Mouse (Mus musculus): ENCODE measurements around the gene Ndst2. TPM values are rescaled to one million over a fixed set of nuclear protein-coding genes. Genes with fewer than 3 reads are reported as not detected.
"Not testable (repeated sequence)": the region's sequence is repeated elsewhere in the genome, so short reads cannot be mapped to it uniquely, and the experiment has no call there.

Gene Ndst2
- polyA plus RNA-seq, 1 experiment from 2014 or later = 9.6 TPM

DNA sequence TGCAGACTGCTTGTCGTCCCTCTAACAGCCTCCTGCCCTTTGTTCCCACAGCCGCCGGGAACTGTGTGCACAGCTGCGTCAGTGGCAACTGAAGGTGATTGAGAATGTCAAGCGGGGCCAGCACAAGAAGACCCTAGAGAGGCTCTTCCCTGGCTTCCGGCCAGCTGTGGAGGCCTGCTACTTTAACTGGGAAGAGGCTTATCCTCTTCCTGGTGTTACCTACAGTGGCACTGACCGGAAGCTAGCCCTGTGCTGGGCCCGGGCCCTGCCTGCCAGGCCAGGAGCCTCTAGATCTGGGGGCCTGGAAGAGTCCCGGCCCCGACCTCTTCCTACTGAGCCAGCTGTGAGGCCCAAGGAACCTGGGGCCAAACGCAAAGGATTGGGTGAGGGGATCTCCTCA lies 20.5 kb downstream of the Ndst2 start:
- no peak overlapping the region for H3K4me2 ChIP-seq (replicated peaks; ENCODE audit: low read depth)
- 54% methylated on average over 11 of the region's 11 CpGs for WGBS
- peak; percentile 59 for DNase-seq (ENCODE audit: low spot score)
- no peak overlapping the region for H3K4me3 ChIP-seq (ENCODE audit: low read depth, low read length)
- no peaks in the 10 kb centered on the region for H3K9me3 ChIP-seq (ENCODE audit: control insufficient read depth, low read length)
- peaks cover 58% of the 10 kb centered on the region for H3K36me3 ChIP-seq (ENCODE audit: control insufficient read depth, insufficient read depth, low read length)
- no peak overlapping the region for H3K9ac ChIP-seq (ENCODE audit: low read length)
- peaks cover 2% of the 10 kb centered on the region for H3K4me1 ChIP-seq (replicated peaks; ENCODE audit: control insufficient read depth, insufficient read depth)
- no peaks in the 10 kb centered on the region for H3K27me3 ChIP-seq (ENCODE audit: control insufficient read depth, insufficient read depth, low read length)
- peak; percentile 47 for ATAC-seq (ENCODE audit: low FRiP score, low TSS enrichment)
- no peak overlapping the region for H3K27ac ChIP-seq (replicated peaks)
- TF ChIP-seq EP300 (optimal IDR thresholded peaks at IDR 0.05) (no peak), CTCF (IDR thresholded peaks at IDR 0.05; ENCODE audit: low read depth) (no peak)

DNA sequence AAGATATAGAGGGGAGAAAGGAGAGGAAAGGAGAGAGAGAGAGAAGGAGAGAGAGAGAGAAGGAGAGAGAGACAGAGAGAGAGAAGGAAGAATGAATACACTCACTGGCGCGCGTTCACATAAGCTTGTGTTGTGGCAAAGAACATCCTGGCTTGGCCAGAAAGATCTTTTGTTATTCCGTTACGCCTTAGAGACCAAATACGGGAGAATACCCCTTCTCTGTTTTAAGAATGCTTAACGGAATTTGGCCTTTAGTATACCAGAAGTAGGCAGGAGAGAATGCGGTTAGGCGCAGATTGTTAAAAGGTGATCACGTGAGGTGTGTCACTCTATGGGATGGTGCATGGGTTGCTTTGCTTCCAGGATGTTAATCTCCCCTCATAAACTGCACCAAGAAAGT lies 26.1 kb downstream of the Ndst2 start:
- WGBS = 3% methylated on average over 10 of the region's 10 CpGs
- no peak for ATAC-seq (ENCODE audit: low FRiP score, low TSS enrichment)
- H3K4me2 ChIP-seq (replicated peaks; ENCODE audit: low read depth) = peak overlapping the region; percentile 87
- H3K4me1 ChIP-seq (replicated peaks; ENCODE audit: control insufficient read depth, insufficient read depth) = peaks cover 5% of the 10 kb centered on the region
- H3K36me3 ChIP-seq (ENCODE audit: control insufficient read depth, insufficient read depth, low read length) = peaks cover 19% of the 10 kb centered on the region
- peak overlapping the region; percentile 97 for H3K9ac ChIP-seq (ENCODE audit: low read length)
- peak overlapping the region; percentile 100 for H3K4me3 ChIP-seq (ENCODE audit: low read depth, low read length)
- no peaks in the 10 kb centered on the region for H3K27me3 ChIP-seq (ENCODE audit: control insufficient read depth, insufficient read depth, low read length)
- H3K27ac ChIP-seq (replicated peaks) = peak overlapping the region; percentile 94
- H3K9me3 ChIP-seq (ENCODE audit: control insufficient read depth, low read length) = no peaks in the 10 kb centered on the region
- DNase-seq (ENCODE audit: low spot score) = no peak
- TF ChIP-seq CTCF (IDR thresholded peaks at IDR 0.05; ENCODE audit: low read depth) (no peak), EP300 (optimal IDR thresholded peaks at IDR 0.05) (no peak)

DNA sequence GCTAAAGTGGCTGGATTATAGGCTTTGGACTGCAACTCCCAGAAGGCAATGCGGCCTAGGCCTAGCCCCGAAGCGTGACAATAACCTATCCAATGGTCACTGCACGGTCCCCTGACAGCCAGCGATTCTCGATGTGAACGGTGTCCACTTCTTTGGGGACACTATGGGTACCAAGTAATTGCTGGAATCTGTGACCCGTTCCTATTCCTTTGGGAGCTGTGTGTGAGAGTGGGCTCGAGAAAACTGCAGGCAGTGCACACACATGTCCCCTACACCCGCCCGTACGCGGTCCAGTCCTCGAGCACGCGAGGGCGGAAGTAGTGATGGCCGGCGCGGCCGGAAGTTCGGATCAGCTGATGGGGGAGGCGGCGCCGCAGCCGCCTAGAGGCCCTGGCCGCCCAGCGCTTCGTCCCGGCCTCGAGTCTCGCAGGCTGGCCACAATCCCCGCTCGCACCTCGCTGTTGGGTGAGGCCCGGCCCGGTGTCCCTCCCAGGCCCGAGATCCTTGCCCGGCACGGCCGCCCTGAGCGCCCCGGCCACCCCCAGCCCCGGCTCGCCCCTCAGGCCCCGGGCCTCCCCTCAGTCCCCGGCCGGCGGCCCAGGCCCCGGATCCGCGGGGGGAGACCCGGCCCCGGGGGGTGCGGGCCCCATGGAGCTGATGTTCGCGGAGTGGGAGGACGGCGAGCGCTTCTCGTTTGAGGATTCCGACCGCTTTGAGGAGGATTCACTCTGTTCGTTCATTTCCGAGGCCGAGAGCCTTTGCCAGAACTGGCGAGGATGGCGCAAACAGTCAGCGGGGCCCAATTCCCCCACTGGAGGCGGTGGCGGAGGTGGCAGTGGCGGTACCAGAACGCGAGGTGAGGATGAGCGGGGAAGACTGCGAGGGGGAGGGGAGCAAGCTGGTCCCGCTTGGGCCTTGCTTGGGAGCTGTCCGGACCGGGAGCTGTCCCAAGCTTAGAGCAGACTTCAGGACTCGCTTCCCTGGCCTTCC lies 26.9 kb downstream of the Ndst2 start, which contains the start of gene Zswim8:
Gene Zswim8 (plus strand): TSS at position 352 of the 990 bp plus-strand sequence.
- under 1% methylated on average over 74 of the region's 80 CpGs for WGBS
- Histone ChIP-seq H3K4me1 (replicated peaks; ENCODE audit: control insufficient read depth, insufficient read depth) (peaks cover 5% of the 10 kb centered on the region), H3K9me3 (ENCODE audit: control insufficient read depth, low read length) (no peaks in the 10 kb centered on the region), H3K4me3 (ENCODE audit: low read depth, low read length) (peak within 1 kb of the TSS; percentile 100), H3K27me3 (ENCODE audit: control insufficient read depth, insufficient read depth, low read length) (no peaks in the 10 kb centered on the region), H3K36me3 (ENCODE audit: control insufficient read depth, insufficient read depth, low read length) (peaks cover 13% of the 10 kb centered on the region), H3K27ac (replicated peaks) (peak within 1 kb of the TSS; percentile 94), H3K4me2 (replicated peaks; ENCODE audit: low read depth) (peak within 1 kb of the TSS; percentile 87), H3K9ac (ENCODE audit: low read length) (peak within 1 kb of the TSS; percentile 97)
- ATAC-seq (ENCODE audit: low FRiP score, low TSS enrichment) (peak; percentile 93), DNase-seq (ENCODE audit: low spot score) (peak; percentile 92)
- TF ChIP-seq CTCF (IDR thresholded peaks at IDR 0.05; ENCODE audit: low read depth) (peak; percentile 22), EP300 (optimal IDR thresholded peaks at IDR 0.05) (no peak)

DNA sequence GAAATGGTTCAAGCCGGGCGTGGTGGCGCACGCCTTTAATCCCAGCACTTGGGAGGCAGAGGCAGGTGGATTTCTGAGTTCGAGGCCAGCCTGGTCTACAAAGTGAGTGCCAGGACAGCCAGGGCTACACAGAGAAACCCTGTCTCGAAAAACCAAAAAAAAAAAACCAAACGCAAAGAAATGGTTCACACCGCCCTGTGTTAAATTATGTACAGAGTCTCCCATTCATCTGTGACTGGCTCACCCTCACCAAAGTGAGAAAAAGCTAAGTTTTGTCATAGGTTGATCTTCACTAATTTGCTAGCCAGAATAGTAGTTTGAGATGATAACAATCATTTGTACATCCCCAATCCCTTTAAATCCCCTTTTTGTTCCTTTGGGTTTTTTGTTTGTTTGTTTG lies 30.9 kb downstream of the Ndst2 start:
- H3K4me1 ChIP-seq (replicated peaks; ENCODE audit: control insufficient read depth, insufficient read depth); H3K27me3 ChIP-seq (ENCODE audit: control insufficient read depth, insufficient read depth, low read length); ATAC-seq (ENCODE audit: low FRiP score, low TSS enrichment); DNase-seq (ENCODE audit: low spot score); H3K9me3 ChIP-seq (ENCODE audit: control insufficient read depth, low read length); H3K36me3 ChIP-seq (ENCODE audit: control insufficient read depth, insufficient read depth, low read length): not testable (repeated sequence)
- Histone ChIP-seq H3K4me2 (replicated peaks; ENCODE audit: low read depth) (peak overlapping the region; percentile 60), H3K27ac (replicated peaks) (peak overlapping the region; percentile 93), H3K9ac (ENCODE audit: low read length) (peak overlapping the region; percentile 86), H3K4me3 (ENCODE audit: low read depth, low read length) (peak overlapping the region; percentile 73)
- WGBS = 9% methylated on average over 7 of the region's 8 CpGs

DNA sequence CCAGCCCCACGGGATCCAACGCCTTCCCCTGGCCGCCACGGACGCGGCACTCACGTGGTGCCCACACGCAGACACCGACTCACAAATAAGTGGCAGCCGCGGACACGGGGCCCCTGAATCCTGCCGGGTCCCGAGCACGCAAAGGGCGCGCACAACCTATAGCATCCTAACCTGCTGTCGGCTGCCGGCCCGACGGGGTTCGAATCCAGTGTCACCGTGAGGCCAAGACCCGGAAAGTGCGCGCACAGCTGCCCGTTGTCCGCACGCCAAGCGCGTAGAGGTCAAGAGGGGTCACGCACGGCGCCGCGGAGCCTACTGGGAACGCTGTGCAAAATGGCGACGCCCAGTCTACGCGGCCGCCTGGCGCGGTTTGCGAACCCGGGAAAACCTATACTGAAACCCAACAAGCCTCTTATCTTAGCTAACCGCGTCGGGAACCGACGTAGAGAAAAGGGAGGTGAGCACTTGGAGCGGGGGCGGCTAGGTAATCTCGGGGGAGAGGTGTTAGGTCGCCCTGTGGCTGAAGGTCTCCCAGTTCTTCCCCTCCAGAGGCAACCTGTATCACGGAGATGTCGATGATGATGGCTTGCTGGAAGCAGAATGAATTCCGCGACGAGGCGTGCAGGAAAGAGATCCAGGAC lies 31.5 kb downstream of the Ndst2 start, which contains the start of gene Chchd1:
Gene Chchd1 (plus strand): TSS at position 266 of the 641 bp plus-strand sequence.
- Histone ChIP-seq H3K9me3 (ENCODE audit: control insufficient read depth, low read length) (no peaks in the 10 kb centered on the region), H3K9ac (ENCODE audit: low read length) (peak within 1 kb of the TSS; percentile 86), H3K4me2 (replicated peaks; ENCODE audit: low read depth) (peak within 1 kb of the TSS; percentile 60), H3K4me3 (ENCODE audit: low read depth, low read length) (peak within 1 kb of the TSS; percentile 73), H3K4me1 (replicated peaks; ENCODE audit: control insufficient read depth, insufficient read depth) (no peaks in the 10 kb centered on the region), H3K27me3 (ENCODE audit: control insufficient read depth, insufficient read depth, low read length) (no peaks in the 10 kb centered on the region), H3K27ac (replicated peaks) (peak within 1 kb of the TSS; percentile 93), H3K36me3 (ENCODE audit: control insufficient read depth, insufficient read depth, low read length) (no peaks in the 10 kb centered on the region)
- ATAC-seq (ENCODE audit: low FRiP score, low TSS enrichment) (peak; percentile 78), DNase-seq (ENCODE audit: low spot score) (peak; percentile 91)
- WGBS = under 1% methylated on average over 61 of the region's 61 CpGs
- TF ChIP-seq CTCF (IDR thresholded peaks at IDR 0.05; ENCODE audit: low read depth) (no peak), EP300 (optimal IDR thresholded peaks at IDR 0.05) (peak; percentile 61)
